Mouse (Mus musculus): ENCODE measurements around the gene Gm49342. TPM values are rescaled to one million over a fixed set of nuclear protein-coding genes. Genes with fewer than 3 reads are reported as not detected.
"Not testable (repeated sequence)": the region's sequence is repeated elsewhere in the genome, so short reads cannot be mapped to it uniquely, and the experiment has no call there.

The Gm49342 gene
- total RNA-seq, 2 experiments from 2014 or later = 11.4 to 18.0 TPM

GRCm38 (mm10) chr14:50930754-50931492 is 13.4 kb upstream of the Gm49342 start, which contains the start of the genes Pip4p1 and Pnp:
Pip4p1 (minus strand) TSS chr14:50930856.
Pnp (plus strand) TSS chr14:50931082.
- intact Hi-C loops (cut with DNase I) = loop anchor here (5.0 to 10.0 kb wide), 2 partner anchors 124 to 964 kb away; partner anchors contain the start of genes Ccnb1ip1, Parp2 and Slc39a2
- DNase-seq (ENCODE audit: low spot score in 2 of 2) = peak; percentile 99 to 100

GRCm38 (mm10) chr14:50931493-50932020 is 12.8 kb upstream of the Gm49342 start:
- DNase-seq (ENCODE audit: low spot score in 2 of 2) = no peak
- intact Hi-C loops (cut with DNase I) = loop anchor here (5.0 to 10.0 kb wide), 2 partner anchors 124 to 963 kb away; partner anchors contain the start of genes Ccnb1ip1, Parp2 and Slc39a2

GRCm38 (mm10) chr14:50936649-50937048 is 7.7 kb upstream of the Gm49342 start:
- DNase-seq (ENCODE audit: low spot score in 2 of 2) = no peak
- intact Hi-C loops (cut with DNase I) = loop anchor here (10.0 kb wide), 1 partner anchor 958 kb away; the partner anchor contains the start of gene Slc39a2

DNA sequence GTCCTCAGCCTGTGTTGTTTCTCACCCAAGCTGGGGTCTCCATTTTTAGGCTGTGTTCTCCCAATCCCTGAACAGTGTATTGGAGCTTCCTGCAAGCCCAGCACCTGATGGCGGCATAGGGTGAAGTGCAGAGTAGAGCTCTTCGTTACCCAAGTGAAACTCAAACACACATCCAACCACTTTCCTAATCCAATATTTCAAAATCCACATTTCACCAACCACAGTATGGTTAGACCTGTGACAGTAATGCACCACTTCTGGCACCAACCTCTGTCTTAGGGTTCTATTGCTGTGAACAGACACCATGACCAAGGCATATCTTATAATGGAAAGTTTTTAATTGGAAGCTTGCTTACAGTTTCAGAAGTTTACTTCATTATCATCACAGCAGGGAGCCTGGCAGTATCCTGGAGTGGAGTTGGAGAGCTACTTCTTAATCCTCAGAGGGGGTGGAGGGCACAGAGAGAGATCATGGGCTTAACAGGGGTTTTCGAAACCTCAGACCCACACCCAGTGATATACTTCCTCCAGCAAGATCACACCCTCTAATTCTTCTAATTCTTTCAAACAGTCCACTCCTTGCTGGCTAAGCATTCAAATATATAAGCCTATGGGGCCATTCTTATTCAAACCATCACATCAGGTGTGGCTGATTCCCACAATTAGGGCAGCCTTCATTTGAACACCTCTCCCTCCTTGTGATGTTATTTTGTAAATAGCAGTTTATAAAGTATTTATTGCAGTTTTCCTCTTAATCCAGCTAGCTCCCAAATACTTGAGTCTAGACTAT is 6.0 kb upstream of the Gm49342 start:
- intact Hi-C loops (cut with DNase I) = loop anchor here (10.0 kb wide), 1 partner anchor 956 kb away; the partner anchor contains the start of gene Slc39a2
- no peak for DNase-seq (ENCODE audit: low spot score in 2 of 2)

- no peak for DNase-seq (ENCODE audit: low spot score in 2 of 2)
- intact Hi-C loops (cut with DNase I) = loop anchor here (10.0 kb wide), 1 partner anchor 956 kb away; the partner anchor contains the start of gene Slc39a2
Measured at GRCm38 (mm10) chr14:50938940-50939339, 5.4 kb upstream of the Gm49342 start.

DNA sequence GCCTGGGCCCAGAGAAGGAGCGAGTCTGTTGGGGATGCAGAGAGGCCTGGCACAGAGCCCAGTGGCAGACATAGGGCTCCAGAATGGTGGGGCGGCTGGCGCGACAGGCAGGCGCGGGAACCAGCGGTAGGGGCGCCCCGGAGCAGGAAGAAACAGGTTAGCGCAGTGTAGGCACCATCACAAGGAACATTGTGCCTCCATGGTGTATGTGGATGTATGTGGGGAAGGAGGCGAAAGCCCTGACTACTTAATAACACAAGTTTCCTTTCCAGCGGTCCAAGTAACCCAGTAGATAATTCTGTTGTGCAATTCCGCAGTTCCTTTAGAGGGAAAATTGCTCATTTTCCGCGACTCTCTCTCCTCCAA is 334 bp downstream of the Gm49342 start:
- DNase-seq (ENCODE audit: low spot score in 2 of 2); intact Hi-C loops (cut with DNase I): not testable (repeated sequence)

DNA sequence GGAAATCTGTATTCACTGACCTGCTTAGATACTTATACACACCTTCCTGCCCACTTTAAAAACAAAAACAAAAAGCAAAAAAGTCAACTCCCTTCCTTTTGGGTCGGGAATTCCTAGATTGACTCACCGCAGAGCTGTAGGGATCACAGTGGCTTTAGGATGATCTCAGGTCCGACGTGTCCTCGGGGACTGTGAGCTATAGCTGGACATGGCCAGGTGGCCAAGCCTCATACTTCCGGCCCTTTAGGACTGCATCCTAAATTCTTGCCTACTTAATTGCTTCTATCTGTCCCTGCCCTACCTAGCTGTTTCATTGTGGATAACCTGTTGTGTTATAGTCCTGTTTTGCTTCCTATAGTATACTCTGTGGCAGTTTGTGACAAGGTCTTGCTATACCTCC is 764 bp downstream of the Gm49342 start:
- intact Hi-C loops (cut with DNase I); DNase-seq (ENCODE audit: low spot score in 2 of 2): not testable (repeated sequence)

DNA sequence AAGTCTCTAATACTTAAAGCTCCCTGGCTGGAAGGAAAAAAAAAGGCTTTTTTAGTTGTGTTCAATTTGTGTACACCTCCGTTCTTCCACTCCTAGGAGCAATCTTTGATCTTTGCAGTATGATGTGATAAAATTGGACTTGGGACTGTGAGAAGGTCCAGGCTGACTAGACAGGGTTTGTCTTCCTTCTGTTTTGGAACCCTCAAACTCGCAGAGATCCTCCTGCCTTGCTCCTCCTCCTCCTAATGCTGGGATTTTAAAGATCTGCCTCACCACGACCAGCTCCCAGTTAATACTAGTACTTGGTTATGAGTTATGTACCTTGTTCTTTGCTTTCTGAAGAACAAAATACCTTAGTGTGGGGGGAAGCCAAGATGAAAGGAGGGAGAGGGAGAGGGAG is 1.2 kb downstream of the Gm49342 start:
- intact Hi-C loops (cut with DNase I) = not testable (repeated sequence)

DNA sequence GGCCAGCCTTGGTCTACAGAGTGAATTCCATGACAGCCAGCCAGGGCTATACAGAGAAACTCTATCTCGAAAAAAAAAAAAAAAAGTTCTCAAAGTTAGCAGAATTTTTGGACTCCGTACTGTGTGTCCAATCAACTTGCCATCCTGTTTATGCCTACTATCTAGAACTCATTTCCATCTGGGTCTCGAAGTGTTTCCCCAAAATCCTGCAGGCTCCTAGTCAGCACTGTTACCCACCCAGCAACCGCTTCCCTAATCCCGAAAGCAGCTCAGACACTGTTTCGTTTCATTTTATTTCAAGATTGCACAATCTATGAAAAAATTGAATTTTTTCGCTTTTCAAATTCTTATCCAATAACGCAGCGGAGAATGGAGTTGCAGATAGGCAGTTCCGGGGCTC is 11.2 kb downstream of the Gm49342 start:
- no peak for DNase-seq (ENCODE audit: low spot score in 2 of 2)
- intact Hi-C loops (cut with DNase I) = no loop called here

More for the DNA sequence above, 1.2 kb downstream of the Gm49342 start:
- DNase-seq (ENCODE audit: low spot score in 2 of 2) = not testable (repeated sequence)

DNA sequence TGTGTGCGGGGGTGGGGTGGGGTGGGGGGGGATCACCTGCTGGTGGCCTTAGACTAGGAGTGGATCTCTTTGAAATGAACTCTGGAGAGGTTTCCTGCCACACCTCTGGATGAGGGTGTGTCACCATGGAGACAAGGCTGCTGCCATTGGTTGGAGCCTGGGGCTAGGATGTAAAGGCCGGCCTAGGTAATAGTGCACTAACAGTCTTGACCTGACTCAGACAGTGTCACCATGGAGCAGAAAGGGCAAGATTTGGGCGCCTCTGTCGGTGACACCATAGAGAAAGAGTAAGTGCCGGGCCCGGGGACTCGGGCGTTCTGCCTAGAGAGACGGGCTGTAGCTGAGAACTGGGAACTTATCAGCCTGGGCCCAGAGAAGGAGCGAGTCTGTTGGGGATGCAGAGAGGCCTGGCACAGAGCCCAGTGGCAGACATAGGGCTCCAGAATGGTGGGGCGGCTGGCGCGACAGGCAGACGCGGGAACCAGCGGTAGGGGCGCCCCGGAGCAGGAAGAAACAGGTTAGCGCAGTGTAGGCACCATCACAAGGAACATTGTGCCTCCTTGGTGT is 11.7 kb downstream of the Gm49342 start, which contains the start of gene Pnp2:
TSS of gene Pnp2 (plus strand) at position 51 of the 567 bp plus-strand sequence.
- DNase-seq (ENCODE audit: low spot score in 2 of 2) = peak; percentile 41 to 46
- intact Hi-C loops (cut with DNase I) = not testable (repeated sequence)

DNA sequence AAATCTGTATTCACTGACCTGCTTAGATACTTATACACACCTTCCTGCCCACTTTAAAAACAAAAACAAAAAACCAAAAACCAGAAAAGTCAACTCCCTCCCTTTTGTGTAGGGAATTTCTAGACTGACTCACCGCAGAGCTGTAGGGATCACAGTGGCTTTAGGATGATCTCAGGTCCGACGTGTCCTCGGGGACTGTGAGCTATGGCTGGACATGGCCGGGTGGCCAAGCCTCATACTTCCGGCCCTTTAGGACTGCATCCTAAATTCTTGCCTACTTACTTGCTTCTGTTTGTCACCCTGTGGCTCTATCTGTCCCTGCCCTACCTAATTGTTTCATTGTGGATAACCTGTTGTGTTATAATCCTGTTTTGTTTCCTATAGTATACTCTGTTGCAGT is 12.4 kb downstream of the Gm49342 start:
- intact Hi-C loops (cut with DNase I); DNase-seq (ENCODE audit: low spot score in 2 of 2): not testable (repeated sequence)

DNA sequence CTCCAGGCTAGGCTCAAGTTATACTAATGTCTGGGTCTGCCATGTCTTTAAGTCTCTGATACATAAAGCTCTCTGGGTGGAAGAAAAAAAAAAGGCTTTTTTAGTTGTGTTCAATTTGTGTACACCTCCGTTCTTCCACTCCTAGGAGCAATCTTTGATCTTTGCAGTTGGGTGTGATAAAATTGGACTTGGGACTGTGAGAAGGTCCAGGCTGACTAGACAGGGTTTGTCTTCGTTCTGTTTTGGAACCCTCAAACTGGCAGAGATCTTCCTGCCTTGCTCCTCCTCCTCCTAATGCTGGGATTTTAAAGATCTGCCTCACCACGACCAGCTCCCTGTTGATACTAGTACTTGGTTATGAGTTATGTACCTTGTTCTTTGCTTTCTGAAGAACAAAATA is 12.8 kb downstream of the Gm49342 start:
- DNase-seq (ENCODE audit: low spot score in 2 of 2); intact Hi-C loops (cut with DNase I): not testable (repeated sequence)

GRCm38 (mm10) chr14:50958289-50958995 is 14.1 kb downstream of the Gm49342 start:
- intact Hi-C loops (cut with DNase I); DNase-seq (ENCODE audit: low spot score in 2 of 2): not testable (repeated sequence)

DNA sequence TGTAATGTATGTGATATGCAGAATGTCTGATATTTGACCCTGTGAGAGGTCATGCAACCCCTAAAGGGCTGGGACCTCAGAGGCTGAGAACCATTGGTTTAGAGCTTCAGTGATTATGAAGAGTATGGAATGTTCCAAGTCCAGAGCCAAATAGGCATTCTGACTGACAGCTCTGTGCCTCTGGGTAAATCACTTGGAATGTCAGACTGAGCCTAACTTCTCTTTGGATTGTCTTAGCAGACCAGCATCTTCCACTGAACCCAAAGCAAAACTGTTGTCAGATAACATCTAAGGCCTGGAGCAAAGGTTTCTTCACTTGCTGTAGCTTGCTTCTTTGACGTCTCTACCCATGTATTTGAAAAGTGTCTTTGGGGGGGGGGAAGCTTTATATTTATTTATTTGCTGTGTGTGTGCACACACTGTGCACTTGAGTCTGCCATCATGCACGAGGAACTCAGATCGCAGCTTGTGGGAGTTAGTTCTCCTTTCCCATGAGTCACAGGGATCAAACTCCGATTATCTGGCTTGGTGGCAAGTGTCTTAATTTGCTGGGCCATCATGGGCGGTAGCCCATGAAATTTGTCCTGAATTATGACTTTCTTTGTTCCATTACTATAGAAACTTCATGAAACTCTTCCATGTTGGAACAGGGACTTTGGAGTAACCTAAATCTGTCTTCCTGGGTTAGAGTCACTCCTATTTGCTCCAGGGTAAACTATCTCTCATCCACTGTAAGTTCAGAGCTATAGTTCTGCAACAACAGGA is 24.1 kb downstream of the Gm49342 start:
- intact Hi-C loops (cut with DNase I) = no loop called here
- no peak for DNase-seq (ENCODE audit: low spot score in 2 of 2)

DNA sequence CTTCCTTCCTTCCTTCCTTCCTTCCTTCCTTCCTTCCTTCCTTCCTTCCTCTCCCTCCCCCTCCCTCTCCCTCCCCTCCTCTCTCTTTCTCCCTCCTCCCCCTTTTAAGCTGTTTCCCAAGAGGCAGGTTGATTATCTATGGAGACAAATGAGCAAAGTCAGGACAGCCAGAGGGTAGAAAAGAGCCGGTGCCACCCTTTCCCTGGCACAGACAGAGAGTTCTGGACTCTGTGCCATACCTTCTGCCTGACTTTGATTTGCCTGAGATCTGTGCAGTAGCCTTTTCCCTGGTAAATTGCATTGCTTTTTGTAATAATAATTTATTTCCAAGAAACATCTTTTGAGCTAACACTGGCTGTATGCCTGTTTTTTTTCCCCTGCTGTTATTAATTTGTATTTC is 24.7 kb downstream of the Gm49342 start:
- DNase-seq (ENCODE audit: low spot score in 2 of 2) = no peak
- intact Hi-C loops (cut with DNase I) = no loop called here

DNA sequence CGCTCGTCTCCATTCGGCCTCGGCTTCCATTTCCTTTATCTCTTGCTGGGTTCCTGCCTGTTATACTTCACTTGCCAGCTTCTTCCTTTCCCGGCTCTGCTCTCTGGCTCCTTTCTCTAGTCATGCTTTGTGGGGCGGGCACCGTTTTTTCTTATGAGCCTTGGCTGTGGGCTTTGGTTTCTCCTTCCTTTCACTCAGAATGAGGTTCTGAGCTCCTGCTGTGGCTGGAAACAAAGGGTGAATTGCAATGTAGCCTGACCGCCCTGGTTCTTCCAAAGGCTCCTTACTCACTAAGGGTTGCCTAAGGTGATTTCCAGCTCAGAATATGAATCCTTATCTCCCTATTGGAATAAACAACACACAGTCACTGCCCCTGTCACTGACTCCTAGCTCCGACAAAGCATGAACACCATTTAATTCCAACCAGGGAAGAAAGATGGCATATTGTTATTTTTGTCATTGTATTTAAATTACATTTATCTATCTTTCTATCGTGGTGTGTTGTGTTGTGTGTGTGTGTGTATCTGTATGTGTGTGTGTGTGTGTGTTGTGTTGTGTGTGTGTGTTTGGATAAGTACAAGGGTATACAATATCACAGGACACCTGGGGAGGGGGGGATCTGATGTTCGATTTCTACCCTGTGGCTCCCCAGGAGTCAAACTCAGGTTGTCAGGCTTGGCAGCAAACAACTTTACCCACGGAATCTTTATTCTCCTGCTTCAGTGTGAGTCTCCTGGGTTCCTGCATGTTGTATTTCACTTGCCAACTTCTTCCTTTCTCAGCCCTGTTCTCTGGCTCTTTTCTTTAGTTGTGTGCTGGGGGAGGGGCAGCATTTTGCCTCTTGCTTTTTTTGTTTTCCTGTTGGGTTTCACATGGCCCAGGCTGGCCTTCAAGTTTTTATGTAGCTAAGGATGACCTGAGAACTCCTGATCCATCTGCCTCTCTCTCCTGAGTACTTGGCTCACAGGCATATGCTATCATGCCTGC is 25.5 kb downstream of the Gm49342 start:
- DNase-seq (ENCODE audit: low spot score in 2 of 2) = peak; percentile 20 to 74
- intact Hi-C loops (cut with DNase I) = no loop called here

DNA sequence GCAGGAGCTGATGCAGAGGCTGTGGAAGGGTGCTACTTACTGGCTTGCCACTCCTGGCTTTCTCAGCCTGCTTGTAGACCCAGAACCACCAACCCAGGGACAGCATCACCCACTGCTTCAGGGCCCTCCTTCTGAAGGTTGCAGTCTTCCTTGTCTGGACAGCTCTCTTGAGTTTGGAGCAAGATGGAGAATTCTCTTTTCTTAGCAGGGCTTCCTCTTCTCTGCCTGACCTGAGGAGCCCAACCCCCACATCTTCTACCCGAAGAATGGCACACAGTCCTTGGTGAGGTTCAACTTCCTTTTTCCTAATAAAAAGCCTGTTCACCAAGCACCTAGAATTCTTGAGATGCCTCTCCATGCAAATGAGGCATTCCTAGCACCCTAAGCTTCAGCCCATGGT is 26.5 kb downstream of the Gm49342 start:
- intact Hi-C loops (cut with DNase I) = no loop called here
- DNase-seq (ENCODE audit: low spot score in 2 of 2) = no peak

All from left cerebral cortex, postnatal 25 days (tissue).